Mouse (Mus musculus): ENCODE measurements around the gene Dscaml1.

DNA sequence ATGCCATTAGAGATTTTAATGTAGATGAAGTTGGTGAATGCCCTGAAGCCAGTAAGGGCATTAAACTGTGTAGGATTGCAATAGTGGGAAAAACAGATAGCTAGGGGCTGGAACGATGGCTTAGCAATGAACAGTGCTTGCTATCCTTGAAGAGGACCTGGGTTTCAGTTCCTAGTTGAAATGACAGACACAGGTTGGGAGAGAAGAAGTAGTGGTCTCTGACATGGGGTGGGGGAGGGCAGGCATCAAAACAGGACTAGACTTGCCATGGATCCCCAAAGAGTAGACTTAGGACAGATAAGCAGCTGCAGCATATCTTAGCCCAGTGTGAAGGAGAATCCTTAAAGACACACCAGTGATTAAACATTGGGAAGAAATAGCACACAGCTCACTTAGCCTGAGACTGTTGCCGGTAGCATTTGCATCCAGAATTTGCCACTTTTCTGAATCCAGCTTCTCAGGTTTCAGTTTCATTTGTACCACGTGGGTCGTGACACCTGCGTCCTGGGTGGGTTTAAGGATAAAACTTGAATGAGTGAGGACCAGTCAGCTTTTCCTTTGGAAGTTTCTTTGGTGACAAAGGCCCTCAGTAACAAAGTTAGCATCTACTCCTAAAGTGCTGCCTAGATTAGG is 75.0 kb downstream of the Dscaml1 start:
- no peak for TF ChIP-seq CTCF (IDR thresholded peaks at IDR 0.05; ENCODE audit: low read depth)
- TF ChIP-seq EP300 (optimal IDR thresholded peaks at IDR 0.05): no peak
